Mouse (Mus musculus): ENCODE results near the gene Fam168a. TPM values are rescaled to one million over a fixed set of nuclear protein-coding genes. Genes with fewer than 3 reads are reported as not detected.

Gene Fam168a
- polyA plus RNA-seq, 1 experiment: 27.0 TPM

- Histone ChIP-seq H3K4me3 (ENCODE audit: control insufficient read depth, low read depth, low read length) (no peak overlapping the region), H3K4me1 (ENCODE audit: control insufficient read depth, insufficient read depth, low read length) (no peaks in the 10 kb centered on the region), H3K36me3 (ENCODE audit: control insufficient read depth, insufficient read depth, low read length) (no peaks in the 10 kb centered on the region), H3K27ac (ENCODE audit: control insufficient read depth, insufficient read depth, low read depth, low read length) (no peak overlapping the region), H3K27me3 (ENCODE audit: control insufficient read depth, insufficient read depth, low read length) (no peaks in the 10 kb centered on the region)
- no peak for TF ChIP-seq POLR2A (IDR thresholded peaks at IDR 0.05; ENCODE audit: control insufficient read depth, low read depth, low read length)
- no peak for TF ChIP-seq CTCF (IDR thresholded peaks at IDR 0.05; ENCODE audit: control insufficient read depth, insufficient read depth, insufficient replicate concordance, low read depth, low read length)
Observed at GRCm38 (mm10) chr7:100849508-100849907, 143.1 kb downstream of the Fam168a start.

- H3K4me1 ChIP-seq (ENCODE audit: control insufficient read depth, insufficient read depth, low read length): no peaks in the 10 kb centered on the region
Observed at GRCm38 (mm10) chr7:100851481-100852356, 145.3 kb downstream of the Fam168a start.

GRCm38 (mm10) chr7:100853396-100853795 is 147.0 kb downstream of the Fam168a start:
- Histone ChIP-seq H3K27me3 (ENCODE audit: control insufficient read depth, insufficient read depth, low read length) (no peaks in the 10 kb centered on the region), H3K27ac (ENCODE audit: control insufficient read depth, insufficient read depth, low read depth, low read length) (no peak overlapping the region), H3K36me3 (ENCODE audit: control insufficient read depth, insufficient read depth, low read length) (no peaks in the 10 kb centered on the region), H3K4me1 (ENCODE audit: control insufficient read depth, insufficient read depth, low read length) (no peaks in the 10 kb centered on the region), H3K4me3 (ENCODE audit: control insufficient read depth, low read depth, low read length) (no peak overlapping the region)
- TF ChIP-seq POLR2A (IDR thresholded peaks at IDR 0.05; ENCODE audit: control insufficient read depth, low read depth, low read length) (no peak), CTCF (IDR thresholded peaks at IDR 0.05; ENCODE audit: control insufficient read depth, insufficient read depth, insufficient replicate concordance, low read depth, low read length) (no peak)

More at GRCm38 (mm10) chr7:100851481-100852356, 145.3 kb downstream of the Fam168a start:
- Histone ChIP-seq H3K27me3 (ENCODE audit: control insufficient read depth, insufficient read depth, low read length) (no peaks in the 10 kb centered on the region), H3K27ac (ENCODE audit: control insufficient read depth, insufficient read depth, low read depth, low read length) (no peak overlapping the region), H3K4me3 (ENCODE audit: control insufficient read depth, low read depth, low read length) (no peak overlapping the region), H3K36me3 (ENCODE audit: control insufficient read depth, insufficient read depth, low read length) (no peaks in the 10 kb centered on the region)
- TF ChIP-seq POLR2A (IDR thresholded peaks at IDR 0.05; ENCODE audit: control insufficient read depth, low read depth, low read length) (no peak), CTCF (IDR thresholded peaks at IDR 0.05; ENCODE audit: control insufficient read depth, insufficient read depth, insufficient replicate concordance, low read depth, low read length) (no peak)

DNA sequence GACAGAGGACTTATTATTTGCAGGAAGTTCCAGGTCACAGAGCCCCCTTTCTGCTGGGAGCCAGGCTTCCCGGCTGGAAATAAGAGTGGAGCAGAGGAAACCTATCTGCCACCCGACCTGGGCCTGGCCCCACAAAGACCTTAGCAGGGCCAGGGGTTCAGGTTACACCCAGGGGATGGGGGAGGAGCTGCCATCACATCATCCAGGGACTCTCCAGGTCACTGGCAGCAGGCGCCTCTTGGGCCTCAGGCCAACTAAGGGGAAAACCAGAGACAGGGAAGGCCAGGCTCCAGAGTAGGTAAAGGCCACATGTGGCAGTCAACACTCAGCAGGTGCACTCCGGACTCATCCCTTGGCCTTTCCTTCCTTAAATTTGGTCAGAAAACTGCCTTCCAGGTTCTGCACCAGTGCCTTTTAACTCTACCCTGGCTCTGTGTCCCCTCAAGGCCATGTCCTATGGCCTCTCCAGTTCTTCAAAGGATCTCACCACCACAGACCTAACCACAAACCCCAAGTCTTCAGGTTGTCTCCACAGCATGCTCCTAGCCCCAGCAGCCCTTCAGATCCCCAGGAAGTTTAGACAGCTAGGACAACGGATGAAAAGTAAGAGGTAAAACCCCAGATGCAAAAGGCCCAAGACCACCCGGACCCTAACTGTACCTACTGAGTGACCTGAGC is 147.8 kb downstream of the Fam168a start:
- H3K36me3 ChIP-seq (ENCODE audit: control insufficient read depth, insufficient read depth, low read length): no peaks in the 10 kb centered on the region
- H3K4me1 ChIP-seq (ENCODE audit: control insufficient read depth, insufficient read depth, low read length): no peaks in the 10 kb centered on the region
- H3K27me3 ChIP-seq (ENCODE audit: control insufficient read depth, insufficient read depth, low read length): no peaks in the 10 kb centered on the region
- no peak overlapping the region for H3K27ac ChIP-seq (ENCODE audit: control insufficient read depth, insufficient read depth, low read depth, low read length)
- TF ChIP-seq POLR2A (IDR thresholded peaks at IDR 0.05; ENCODE audit: control insufficient read depth, low read depth, low read length) (no peak), CTCF (IDR thresholded peaks at IDR 0.05; ENCODE audit: control insufficient read depth, insufficient read depth, insufficient replicate concordance, low read depth, low read length) (no peak)
- H3K4me3 ChIP-seq (ENCODE audit: control insufficient read depth, low read depth, low read length): no peak overlapping the region

DNA sequence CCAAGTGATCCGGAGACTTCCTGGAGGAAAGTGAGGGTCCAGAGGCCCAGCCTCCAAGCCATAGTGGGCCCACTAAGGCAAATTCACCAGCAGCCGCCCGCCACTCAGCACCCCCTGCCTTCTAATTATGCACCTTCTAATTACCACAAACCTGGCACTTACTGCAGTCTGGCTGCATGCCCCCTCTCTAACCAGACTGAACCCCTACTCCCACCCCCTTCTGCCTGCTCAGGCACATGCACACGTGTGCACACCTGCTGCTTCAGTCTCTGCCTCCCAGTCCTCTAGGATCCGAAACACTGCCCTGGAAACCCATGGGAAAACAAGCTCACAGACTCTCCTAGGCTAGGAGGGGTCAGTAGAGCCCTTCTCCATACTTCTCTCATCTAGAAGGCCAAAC is 148.4 kb downstream of the Fam168a start:
- H3K27me3 ChIP-seq (ENCODE audit: control insufficient read depth, insufficient read depth, low read length): no peaks in the 10 kb centered on the region
- no peaks in the 10 kb centered on the region for H3K4me1 ChIP-seq (ENCODE audit: control insufficient read depth, insufficient read depth, low read length)
- H3K27ac ChIP-seq (ENCODE audit: control insufficient read depth, insufficient read depth, low read depth, low read length): no peak overlapping the region
- TF ChIP-seq CTCF (IDR thresholded peaks at IDR 0.05; ENCODE audit: control insufficient read depth, insufficient read depth, insufficient replicate concordance, low read depth, low read length) (no peak), POLR2A (IDR thresholded peaks at IDR 0.05; ENCODE audit: control insufficient read depth, low read depth, low read length) (no peak)
- H3K4me3 ChIP-seq (ENCODE audit: control insufficient read depth, low read depth, low read length): no peak overlapping the region
- H3K36me3 ChIP-seq (ENCODE audit: control insufficient read depth, insufficient read depth, low read length): no peaks in the 10 kb centered on the region

DNA sequence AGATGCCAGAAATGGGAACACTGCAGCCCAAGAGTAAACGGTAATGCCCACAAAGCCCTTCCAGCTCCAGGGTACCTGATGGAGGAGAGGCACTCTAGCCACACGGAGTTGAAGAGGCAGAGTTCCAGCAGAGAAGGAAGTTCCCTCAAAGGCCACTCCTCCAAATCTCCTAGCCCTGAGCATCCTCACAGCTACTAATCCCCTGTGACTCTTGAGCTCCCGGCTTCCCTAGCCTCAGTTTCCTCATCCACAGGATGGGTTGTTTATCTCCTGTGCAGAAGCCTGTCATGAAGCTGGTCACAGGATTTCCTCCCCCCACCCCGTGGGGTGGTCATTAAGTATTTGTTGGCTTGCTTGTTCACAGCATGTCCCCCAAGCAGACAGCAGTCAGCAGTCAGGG is 148.9 kb downstream of the Fam168a start:
- no peak overlapping the region for H3K27ac ChIP-seq (ENCODE audit: control insufficient read depth, insufficient read depth, low read depth, low read length)
- no peak overlapping the region for H3K4me3 ChIP-seq (ENCODE audit: control insufficient read depth, low read depth, low read length)
- no peaks in the 10 kb centered on the region for H3K4me1 ChIP-seq (ENCODE audit: control insufficient read depth, insufficient read depth, low read length)
- H3K27me3 ChIP-seq (ENCODE audit: control insufficient read depth, insufficient read depth, low read length): no peaks in the 10 kb centered on the region
- no peaks in the 10 kb centered on the region for H3K36me3 ChIP-seq (ENCODE audit: control insufficient read depth, insufficient read depth, low read length)
- TF ChIP-seq POLR2A (IDR thresholded peaks at IDR 0.05; ENCODE audit: control insufficient read depth, low read depth, low read length) (no peak), CTCF (IDR thresholded peaks at IDR 0.05; ENCODE audit: control insufficient read depth, insufficient read depth, insufficient replicate concordance, low read depth, low read length) (no peak)

- H3K4me3 ChIP-seq (ENCODE audit: control insufficient read depth, low read depth, low read length): no peak overlapping the region
- H3K36me3 ChIP-seq (ENCODE audit: control insufficient read depth, insufficient read depth, low read length): no peaks in the 10 kb centered on the region
- H3K4me1 ChIP-seq (ENCODE audit: control insufficient read depth, insufficient read depth, low read length): no peaks in the 10 kb centered on the region
- H3K27ac ChIP-seq (ENCODE audit: control insufficient read depth, insufficient read depth, low read depth, low read length): no peak overlapping the region
- TF ChIP-seq POLR2A (IDR thresholded peaks at IDR 0.05; ENCODE audit: control insufficient read depth, low read depth, low read length) (no peak), CTCF (IDR thresholded peaks at IDR 0.05; ENCODE audit: control insufficient read depth, insufficient read depth, insufficient replicate concordance, low read depth, low read length) (no peak)
- H3K27me3 ChIP-seq (ENCODE audit: control insufficient read depth, insufficient read depth, low read length): no peaks in the 10 kb centered on the region
Observed at GRCm38 (mm10) chr7:100855795-100856573, 149.5 kb downstream of the Fam168a start.

Measured in testis, adult 2 months (tissue).